Mouse (Mus musculus) ovary, postnatal 14 days (tissue): ENCODE data around the gene Bag3.

Source experiments
- DNase-seq: peaks from one replicate; pipeline ENCODE4 v3.0.0; 2022; ENCODE audit warnings: low spot score

The Bag3 gene

DNA sequence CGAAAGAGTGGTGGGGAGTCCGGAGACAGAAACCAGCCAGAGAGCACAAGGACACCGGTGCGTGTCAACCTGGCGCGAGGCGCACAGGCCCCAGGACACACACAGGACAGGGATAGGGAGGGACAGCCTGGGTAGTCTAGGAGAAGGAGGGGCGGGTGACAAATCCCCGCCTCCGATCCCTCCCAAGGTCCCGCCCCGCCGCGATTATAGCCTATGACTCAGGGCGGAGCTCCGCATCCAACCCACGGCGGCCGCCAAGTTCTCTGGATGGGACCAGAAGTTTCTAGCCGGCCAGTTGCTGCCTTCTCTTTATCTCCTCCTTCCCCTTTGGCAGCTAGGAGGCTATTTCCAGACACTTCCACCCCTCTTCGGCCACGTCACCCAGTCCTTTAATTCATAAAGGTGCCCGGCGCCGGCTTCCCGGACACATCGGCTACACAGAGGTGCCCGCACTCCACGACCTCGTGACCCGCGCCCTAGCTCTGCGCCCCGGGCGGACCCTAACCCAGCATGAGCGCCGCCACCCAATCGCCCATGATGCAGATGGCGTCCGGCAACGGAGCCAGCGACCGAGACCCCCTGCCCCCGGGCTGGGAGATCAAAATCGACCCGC is at the start of gene Bag3:
Gene Bag3, plus strand, starts transcription at position 268 of the 613 bp plus-strand sequence.
- peak; percentile 92 for DNase-seq

DNA sequence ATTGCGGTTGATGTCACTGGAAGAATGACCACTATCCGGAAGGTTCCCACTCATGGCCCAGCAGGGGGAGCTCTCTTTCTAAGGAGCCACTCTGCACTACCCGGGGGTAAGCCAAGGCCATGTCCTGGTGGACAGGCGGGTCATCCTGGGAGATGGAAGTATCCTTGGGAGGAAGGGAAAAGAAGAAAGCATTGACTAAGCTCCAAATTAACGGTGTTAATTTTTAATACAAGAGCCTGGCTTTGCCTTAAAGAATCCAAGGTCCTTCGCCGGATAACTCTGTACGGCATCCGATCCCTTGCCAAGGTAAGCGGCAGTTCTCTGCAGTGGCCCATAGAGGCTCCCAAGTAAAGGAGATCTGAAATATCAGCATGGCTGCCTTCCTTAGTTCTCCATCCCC is 49.1 kb upstream of the Bag3 start:
- DNase-seq: peak; percentile 64

DNA sequence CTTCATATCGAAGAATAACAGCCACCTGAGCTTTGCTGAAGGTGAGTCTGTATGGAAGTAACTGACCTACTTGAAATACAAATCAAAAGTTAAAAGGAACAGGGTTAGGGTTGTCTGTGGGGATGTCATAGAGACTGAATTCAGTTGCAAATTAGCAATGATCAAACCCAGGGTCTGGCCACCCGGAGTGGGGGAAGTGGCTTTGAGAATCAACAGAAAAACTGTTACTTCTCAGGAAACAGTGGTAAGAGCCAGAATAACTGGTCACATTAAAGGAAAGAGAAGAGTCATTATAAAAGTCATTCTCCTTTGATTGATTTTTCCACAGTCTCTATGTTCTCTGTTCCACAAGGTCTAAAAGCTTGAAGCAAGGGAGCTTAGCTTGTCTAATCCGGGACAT is 34.4 kb upstream of the Bag3 start:
- DNase-seq: no peak

DNA sequence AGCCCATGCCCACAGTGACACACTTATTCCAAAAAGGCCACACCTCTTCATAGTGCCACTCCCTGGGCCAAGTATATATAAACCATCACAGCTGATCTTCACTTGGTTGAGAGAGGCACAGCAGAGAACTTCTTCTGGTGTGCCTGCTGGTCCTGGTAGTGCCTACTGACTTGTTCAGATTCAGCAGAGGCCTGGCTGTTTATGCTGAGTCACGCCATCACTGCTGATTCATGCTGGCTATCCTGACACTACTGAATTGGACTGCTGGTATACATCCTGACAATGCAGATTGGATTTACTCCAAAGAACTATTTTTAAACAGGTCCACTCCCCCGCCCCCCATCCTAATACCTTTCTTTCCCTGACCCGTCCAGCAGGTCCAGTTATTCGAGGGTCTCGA is 28.9 kb upstream of the Bag3 start:
- DNase-seq: no peak

DNA sequence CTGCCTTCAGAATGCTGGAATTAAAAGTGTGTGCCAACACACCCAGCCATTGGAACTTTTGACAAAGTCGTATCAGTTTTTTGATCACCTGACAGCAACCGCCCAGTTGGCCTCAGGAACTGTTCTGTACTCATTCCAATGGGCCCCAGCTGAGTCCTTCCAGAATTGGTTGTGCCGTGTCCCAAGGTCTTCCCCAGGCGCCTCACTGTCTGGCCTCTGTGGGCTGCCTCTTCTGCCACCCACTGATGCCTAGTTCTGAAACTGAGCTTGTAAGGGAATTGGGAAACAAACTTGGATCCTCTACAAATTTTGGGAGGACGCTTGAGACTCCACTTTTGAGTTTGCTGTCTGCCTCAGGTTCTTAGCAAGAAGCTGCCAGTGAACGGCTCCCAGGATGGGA is 23.6 kb upstream of the Bag3 start:
- DNase-seq: no peak

DNA sequence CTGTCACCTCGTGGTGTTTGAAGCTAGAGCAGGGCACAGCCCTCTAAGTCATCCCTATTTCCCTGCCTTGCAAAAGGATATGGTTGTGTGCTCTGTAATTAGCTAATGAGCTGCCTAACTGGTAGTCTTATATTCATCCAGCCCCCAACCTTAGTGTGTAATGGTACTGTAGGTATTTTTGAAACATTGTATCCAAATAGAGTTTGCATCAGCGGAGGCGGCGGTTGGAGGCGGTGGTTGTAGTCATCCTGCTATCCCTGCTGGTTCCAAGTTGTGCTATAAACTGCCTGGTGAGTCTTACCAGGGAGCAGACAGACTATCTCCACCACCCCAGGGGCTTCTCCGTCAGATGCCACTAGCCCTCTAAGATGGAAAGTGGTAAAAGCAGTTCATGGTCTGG is 19.3 kb upstream of the Bag3 start:
- DNase-seq: no peak

DNA sequence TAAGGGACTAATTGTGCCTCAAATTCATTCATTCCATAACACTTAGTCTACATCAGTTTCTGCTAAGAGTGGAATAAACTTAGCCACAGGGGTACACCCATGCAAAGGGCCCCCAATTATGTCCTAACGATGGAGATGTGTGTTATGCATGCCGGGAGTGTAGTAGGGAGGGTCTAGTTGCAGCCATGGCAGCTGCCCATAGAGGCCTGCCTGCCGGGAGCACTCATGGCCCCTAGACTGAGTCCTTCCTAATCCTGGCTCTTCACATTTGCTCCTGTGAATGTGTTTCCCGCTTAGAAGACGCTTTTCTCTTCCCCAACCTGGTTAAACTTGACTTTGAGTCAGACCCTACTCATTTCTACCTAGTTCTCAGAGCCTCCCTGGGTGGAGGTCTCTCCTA is 11.5 kb upstream of the Bag3 start:
- DNase-seq: no peak

DNA sequence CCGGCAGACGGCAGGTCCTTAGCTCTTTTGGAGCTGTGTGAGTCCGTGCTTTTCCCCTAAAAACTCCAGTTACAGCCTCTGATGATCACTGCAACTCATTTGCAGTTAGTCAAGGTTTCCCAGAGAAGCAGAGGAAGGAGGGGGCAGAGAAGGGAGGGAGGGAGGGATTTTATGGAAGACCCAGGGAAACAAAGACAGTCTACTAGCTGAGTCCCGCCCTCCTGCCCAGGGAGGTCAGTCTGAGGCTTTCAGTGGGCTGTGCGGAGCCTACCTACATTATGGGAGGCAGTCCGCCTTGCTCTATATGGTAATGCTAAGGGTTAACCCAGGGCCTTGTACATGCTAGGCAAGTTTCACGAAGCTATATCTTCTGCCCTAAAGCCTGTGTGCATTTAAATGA is 9.9 kb upstream of the Bag3 start:
- DNase-seq: no peak

DNA sequence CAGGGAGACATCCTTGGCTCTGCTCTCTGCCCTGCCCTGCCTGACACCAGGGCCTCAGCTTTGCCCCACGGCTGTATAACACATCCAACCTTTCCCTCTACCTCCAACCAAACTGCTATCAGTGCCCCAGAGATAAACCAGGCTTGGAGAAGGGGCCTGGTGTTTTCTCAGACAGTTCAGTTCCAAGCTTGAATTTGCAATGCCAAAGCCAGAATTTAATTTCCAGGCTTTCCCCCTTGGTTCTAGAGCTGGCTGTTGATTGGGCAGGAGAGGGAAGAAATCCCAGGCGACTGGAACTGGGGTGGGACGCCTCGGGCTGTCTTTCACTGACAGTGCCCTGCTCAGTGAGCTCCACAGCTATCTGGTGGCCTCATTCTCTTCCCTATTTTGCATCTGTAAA is 9.1 kb upstream of the Bag3 start:
- no peak for DNase-seq

DNA sequence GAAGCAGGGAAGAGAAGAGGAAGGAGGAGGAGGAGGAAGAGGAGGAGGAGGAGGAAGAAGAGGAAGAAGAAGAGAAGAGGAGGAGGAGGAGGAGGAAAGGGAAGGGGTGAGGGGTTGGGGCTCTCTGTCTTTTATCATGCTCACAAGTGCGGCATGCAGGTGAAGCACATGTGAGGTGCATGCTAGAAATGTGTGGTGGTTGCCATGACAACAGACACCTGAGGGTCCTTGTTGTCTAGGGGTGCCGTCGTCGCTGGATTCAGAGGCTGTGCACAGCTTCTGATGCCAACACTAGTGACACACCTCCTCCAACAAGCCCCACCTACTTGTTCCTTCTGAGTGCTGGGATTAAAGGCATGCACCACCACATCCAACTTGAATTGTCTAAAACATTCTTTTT is 7.1 kb upstream of the Bag3 start:
- no peak for DNase-seq

DNA sequence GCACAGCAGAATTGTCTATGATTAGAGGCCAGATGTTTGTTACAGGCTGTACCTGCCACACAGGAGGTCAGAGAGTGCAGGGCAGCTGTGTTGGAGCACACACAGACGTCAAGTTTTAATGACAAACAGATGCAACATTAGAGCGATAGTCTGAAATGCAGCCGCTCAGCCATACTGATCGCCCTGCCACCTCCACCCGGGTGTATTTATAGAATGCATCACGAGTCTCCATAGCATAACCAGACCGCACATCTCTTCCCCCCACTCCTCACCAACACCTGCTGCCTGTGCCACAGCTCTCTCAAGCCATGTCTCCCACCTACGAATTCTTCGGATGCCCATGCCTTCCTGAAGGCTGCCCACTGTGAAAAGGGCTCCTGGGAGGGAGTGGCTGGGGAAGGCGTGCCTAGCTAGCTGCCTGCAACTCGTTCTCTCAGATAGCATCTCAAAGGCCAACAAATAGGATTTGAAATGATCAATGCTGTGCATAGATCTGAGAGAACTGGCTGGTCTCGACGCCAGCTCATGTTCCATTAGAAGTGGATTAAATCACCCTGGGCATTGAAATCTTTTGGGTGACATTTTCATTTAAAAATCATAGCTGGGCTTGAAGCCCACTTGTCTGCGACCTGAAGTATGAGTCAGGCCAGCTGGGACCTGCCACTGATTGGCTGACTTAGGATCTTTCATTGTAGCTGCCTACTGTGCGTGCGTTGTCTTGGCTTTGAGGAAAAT is 3.9 kb upstream of the Bag3 start:
- no peak for DNase-seq

DNA sequence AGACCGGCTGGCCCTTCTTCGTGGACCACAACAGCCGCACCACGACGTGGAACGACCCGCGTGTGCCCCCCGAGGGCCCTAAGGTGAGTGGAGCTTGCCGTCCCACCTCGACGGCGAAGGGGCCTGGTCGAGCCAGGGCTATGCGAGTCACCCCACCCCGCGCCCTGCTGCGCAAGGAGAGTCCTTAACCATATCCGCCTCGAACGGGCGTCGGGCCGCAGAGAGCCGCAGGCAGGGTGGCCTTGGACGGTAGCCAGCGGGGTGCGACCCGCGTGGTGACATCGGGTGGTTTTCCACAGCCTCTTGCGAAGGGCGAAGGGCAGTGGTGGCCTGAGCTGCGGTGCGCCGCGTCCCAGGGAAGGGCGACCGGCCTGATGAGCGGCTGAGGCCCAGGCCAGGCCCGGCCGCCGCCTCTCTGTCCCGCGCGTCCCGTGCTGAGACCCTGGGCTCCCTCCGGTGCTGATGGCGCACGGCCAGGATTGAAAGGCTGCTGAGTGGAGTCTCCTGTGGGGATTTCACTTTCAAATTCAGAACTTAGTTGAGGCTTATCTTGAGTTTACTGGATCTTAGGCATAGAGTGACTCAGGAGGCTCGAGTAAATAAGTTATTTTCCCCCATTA is 656 bp downstream of the Bag3 start:
- peak; percentile 52 for DNase-seq

DNA sequence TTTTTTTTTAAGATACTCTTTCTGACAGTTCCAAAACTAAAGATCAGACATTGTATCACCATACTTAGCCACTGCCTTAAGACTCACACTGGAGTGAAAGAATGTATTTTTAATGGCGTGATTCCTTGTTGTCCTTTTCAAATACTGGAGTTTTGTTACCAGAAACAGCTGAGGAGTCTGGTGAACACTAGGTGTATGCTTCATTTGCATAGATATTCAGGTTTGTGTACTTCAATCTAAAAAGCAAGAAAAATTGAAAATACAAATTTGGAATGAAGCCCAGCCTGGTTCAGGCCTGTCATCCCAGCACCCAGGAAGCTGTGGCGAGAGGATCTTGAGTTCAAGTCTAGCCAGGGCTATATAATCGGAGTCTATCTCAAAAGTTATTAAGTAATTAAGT is 1.2 kb downstream of the Bag3 start:
- DNase-seq: no peak

DNA sequence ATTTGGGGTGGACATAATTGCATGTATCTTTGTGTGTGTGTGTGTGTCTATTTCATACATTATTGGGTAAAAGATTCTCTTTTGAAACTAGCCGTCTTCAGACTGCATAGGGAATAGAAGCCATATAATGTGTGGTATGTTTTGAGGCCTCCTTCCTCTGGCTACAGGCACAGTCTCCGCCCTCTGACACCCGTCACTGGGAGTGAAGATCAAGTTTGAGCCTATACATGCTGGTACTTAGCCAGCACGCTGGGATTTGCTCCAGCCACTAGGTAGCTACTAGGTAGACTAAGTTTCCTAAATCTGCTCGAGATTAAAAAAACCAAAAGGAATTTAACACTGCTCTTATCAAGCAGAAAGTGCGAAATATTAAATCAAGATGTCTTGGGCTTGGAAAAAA is 3.2 kb downstream of the Bag3 start:
- no peak for DNase-seq

DNA sequence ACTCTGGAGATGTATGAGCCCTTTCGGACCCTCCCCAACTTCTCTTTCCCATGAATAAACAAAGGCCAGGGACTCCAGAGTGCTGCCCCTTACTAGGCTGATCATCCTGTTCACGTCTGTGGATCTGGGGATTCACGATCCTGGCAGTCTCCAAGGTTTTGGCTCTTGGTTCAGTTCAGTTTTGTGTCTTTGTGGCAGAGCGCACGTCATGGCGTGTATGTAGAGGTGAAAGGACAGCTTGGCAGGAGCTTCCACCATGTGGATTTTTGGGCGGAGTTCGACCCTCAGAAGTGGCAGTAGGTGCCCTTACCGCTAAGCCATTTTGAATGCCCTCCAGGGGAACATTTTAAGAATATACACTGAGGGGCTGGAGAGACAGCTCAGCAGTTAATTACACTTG is 5.2 kb downstream of the Bag3 start:
- DNase-seq: no peak

DNA sequence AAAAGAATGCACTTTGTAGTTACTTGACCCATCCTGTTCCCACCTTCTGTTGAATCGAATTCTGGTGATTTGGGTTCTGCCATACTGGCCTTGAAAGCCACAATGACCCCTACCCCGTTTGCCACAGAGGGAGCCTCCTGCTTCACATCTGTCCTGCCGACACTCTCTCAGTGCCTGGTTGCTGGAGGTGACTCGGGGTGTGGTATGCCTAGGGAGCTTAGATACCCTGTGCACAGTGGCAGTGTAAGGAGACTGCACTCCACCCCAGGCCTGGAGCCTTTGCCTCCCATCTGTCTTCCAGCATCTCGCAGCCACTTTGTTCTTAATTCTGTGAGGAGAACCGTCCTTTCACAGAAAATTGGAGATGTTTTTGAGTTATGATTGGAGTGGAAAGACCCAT is 5.7 kb downstream of the Bag3 start:
- no peak for DNase-seq

DNA sequence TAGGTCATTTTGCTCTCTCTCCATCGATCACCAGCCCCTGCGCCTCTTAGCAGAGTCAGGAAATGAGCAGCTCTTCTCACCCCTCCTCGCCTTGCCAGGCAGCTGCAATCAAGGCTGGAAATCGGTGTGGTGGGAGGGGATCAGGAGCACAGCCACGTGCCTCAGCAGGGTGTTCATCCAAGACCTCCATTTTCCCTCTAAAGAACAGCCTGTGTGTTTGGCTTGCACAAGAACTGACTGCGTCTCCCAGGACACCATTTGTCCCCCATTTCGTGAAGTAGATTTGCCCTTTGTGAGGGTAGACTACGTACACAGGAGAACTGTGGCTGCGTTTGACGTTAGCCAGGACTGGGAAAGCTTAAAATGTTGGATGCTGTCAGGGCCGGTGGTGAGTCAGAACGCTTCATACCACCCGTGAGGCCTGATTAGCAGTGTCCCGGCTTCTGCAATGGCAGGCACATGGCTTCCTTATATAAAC is 6.2 kb downstream of the Bag3 start:
- DNase-seq: peak; percentile 21

DNA sequence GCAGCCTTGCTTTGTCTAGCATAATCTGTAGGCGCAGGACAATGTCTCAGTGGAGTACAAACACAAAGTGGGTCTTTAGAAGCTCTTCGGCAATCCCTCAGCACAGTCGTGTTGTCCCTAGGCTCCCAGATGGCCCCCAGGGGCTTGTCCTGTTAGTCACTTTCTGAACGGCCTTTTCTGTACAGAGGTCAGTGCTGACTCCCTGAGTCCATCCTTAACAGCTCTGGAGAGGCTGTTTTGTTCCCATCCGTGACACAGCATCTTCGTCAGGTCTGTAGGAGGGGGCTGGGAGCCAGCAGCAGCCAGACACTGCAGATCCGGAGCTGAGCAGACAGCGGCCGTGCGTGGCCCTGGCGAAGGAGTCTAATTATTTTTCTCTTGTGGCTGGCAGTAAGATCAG is 7.6 kb downstream of the Bag3 start:
- no peak for DNase-seq

DNA sequence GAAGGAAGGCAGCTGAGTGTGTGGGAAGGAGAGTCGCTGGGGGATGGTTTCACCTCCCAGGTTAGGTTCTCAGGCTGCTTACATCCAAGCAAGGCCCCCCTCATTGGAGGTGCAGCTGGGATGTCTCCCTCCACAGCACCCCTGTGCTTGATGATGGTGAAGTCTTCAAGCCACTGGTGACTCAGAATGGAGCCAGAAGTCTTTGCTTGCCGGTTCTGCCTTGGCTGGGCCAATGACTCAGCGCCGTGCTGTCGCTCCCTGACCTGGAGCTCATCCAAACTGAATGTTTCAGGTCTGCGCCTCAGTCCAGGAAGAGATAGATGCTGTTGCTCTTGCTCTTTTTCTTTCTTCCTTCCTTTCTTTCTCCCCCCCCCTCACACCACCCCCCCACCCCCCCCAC is 8.5 kb downstream of the Bag3 start:
- no peak for DNase-seq

DNA sequence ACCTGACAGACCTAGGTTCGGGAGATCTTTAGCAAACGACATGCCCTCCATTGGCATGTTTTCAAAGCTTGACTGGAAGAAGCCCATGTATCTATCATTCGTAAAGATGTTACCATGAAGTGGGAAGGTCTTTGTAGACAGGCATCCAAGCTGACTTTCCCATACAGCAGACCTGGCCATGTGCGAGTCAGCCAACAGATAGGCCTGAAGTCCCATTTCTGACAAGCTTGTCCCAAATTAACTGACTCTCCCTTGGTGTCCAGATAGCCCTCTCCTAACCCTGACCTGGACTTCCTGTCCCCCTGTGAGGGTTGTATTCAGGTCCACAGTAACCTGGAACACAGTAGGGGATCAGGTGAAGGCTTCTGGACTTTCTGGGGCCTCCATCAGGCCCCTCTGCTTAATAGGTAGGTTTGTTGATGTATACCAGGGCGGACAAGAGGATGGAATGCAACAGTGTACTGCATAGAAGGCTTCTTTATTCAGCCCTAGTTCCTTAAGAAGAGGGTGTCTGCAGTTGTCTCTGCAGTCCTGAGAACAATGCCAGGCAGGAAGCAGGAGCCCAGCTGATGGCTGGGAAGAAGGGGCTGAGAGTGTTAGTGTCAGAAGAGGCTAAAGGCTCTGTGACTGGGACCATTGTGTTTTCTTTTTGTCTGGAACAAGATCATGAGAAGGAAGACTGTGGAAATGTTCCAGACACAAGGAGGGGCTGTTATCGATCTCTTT is 9.2 kb downstream of the Bag3 start:
- no peak for DNase-seq

DNA sequence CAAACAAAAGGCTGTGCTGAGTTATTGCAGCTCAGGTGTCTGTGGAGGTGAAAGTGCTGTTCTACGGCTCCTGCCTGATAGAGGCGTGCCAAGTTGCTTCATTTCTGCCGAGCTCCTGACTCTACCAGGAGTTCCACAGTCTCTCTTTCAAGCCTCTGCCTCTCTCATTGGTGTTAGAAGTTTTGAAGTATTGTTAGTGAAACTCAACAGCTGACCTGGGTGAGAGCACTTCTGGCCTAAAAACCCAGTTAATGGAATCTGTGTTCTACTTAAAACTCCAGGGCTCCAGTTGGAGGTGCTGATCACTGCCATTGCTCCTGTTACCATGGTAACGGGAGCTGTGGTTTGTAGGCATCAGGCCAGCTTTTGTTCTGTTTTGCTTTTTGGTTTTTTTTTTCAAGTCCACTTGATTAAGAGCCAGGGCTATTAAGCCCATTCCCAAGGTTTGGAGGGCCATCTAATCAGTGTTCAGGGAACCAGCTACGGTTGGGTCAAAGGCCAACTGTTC is 11.6 kb downstream of the Bag3 start:
- DNase-seq: no peak

DNA sequence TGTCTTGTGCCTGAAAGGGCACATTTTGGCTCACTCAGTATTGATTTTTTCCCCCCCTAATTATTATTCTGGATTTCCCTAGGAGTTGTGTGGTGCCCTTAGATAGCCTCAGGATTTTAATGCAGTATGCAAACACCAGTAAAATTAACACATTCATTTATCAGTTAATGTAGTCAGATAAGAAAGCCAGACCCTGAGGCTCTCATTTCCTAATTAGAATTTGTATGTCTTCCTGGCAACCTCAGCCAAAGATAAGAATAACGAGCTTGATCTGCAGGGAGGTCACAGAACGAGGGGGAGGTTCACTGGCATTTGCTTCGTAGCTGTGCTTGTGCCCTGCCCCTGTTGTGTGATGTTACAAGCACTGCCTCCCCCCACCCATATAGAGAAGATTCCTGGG is 12.7 kb downstream of the Bag3 start:
- DNase-seq: no peak

DNA sequence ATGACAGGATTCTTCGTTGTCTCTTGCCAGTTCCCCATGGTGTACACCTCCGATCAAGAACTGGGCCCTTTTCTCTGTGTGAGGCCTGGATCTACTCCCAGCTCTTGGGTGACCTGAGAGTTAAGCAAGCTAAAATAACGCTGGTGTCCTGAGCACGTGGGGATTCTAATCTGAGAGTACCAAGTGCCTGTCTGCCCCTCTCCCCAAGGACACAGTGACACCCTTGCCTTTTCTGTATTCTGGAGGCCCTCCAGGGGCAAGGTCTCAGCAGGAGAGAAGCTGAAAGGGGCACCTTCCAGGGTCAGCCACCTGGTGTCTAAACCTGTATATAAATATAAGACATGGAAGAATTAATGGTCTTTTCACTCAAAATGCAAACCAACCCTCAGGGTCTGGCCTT is 14.3 kb downstream of the Bag3 start:
- no peak for DNase-seq
